Mouse (Mus musculus) forebrain, embryonic 11.5 days (tissue): ENCODE results near the gene Slc5a2. TPM values are rescaled to one million over a fixed set of nuclear protein-coding genes. Genes with fewer than 3 reads are reported as not detected.
A peak's percentile ranks its signal among the peaks of the same experiment; 100 is the strongest.

Source experiments
- ATAC-seq: fragments of 200-750 bp; cut with Nextera tagmentation; replicated peaks from 2 replicates; pipeline ENCODE4 v1.8.0; 2017; ENCODE audit warnings: moderate TSS enrichment; ENCODE audit not compliant: low FRiP score
- DNase-seq: peaks from one replicate; pipeline ENCODE4 v3.0.0-alpha.2; 2017; ENCODE audit warnings: low spot score
- H3K27ac ChIP-seq: fragments of 300-500 bp; sonication (generic); 2 replicates; pipeline ENCODE4 v1.5.1; 2014; ENCODE audit warnings: low read depth, low read length
- H3K27me3 ChIP-seq: fragments of 300-500 bp; sonication (generic); 2 replicates; pipeline ENCODE4 v1.6.1; 2014; ENCODE audit warnings: mild to moderate bottlenecking, low read length, mixed read lengths; ENCODE audit not compliant: control insufficient read depth, insufficient read depth
- H3K36me3 ChIP-seq: fragments of 300-500 bp; sonication (generic); 2 replicates; pipeline ENCODE4 v1.6.1; 2014; ENCODE audit warnings: mild to moderate bottlenecking, low read length, moderate library complexity, mixed read lengths; ENCODE audit not compliant: control insufficient read depth, insufficient read depth
- H3K4me1 ChIP-seq: fragments of 300-500 bp; sonication (generic); replicated peaks from 2 replicates; pipeline ENCODE4 v1.6.1; 2014; ENCODE audit warnings: low read length, mixed read lengths; ENCODE audit not compliant: control insufficient read depth, insufficient read depth
- H3K4me2 ChIP-seq: fragments of 300-500 bp; sonication (generic); 2 replicates; pipeline ENCODE4 v1.6.1; 2014; ENCODE audit warnings: low read depth, mild to moderate bottlenecking, low read length, moderate library complexity, mixed read lengths; ENCODE audit not compliant: severe bottlenecking
- H3K4me3 ChIP-seq: fragments of 300-500 bp; sonication (generic); 2 replicates; pipeline ENCODE4 v1.5.1; 2014; ENCODE audit warnings: low read depth, low read length
- H3K9ac ChIP-seq: fragments of 300-500 bp; sonication (generic); 2 replicates; pipeline ENCODE4 v1.6.1; 2014; ENCODE audit warnings: low read length
- H3K9me3 ChIP-seq: fragments of 300-500 bp; sonication (generic); 2 replicates; pipeline ENCODE4 v1.6.1; 2016; ENCODE audit warnings: low read length, mixed read lengths; ENCODE audit not compliant: control insufficient read depth
- WGBS: fragments of 180-500 bp; shearing (Covaris S2); extraction: QIAGEN DNeasy Blood & Tissue Kit; methylation state at CpG from one replicate; pipeline ENCODE4 v1.1.7; 2014; 5-methylcytosine and 5-hydroxymethylcytosine counted together
- polyA plus RNA-seq: library from polyadenylated mRNA; unstranded; fragments of >200 nt; fragmentation: Nextera tagmentation; extraction: Ambion mirVana; gene quantifications from 2 replicates; pipeline ENCODE4 v1.2.1, GENCODE M21; 2014

The Slc5a2 gene
- polyA plus RNA-seq, result 0.35 TPM in 1 of 2 replicates, not detected in the other

GRCm38 (mm10) chr7:128265411-128265810 is at the start of gene Slc5a2:
Gene Slc5a2, plus strand, starts transcription at chr7:128265657.
- H3K4me3 ChIP-seq, result no peak within 1 kb of the TSS
- ATAC-seq, result no peak
- WGBS, result 82% methylated on average over 6 of the region's 6 CpGs

GRCm38 (mm10) chr7:128219952-128220351 is 45.5 kb upstream of the Slc5a2 start:
- Histone ChIP-seq H3K4me2 (no peak overlapping the region), H3K27ac (no peak overlapping the region), H3K4me3 (no peak overlapping the region), H3K4me1 (no peaks in the 10 kb centered on the region), H3K9me3 (no peaks in the 10 kb centered on the region), H3K9ac (no peak overlapping the region), H3K36me3 (no peaks in the 10 kb centered on the region), H3K27me3 (no peaks in the 10 kb centered on the region)
- ATAC-seq (no peak), DNase-seq (no peak)
- WGBS, result 80% methylated on average over 4 of the region's 4 CpGs

More at GRCm38 (mm10) chr7:128265411-128265810, at the start of gene Slc5a2:
- H3K9me3 ChIP-seq, result no peaks in the 10 kb centered on the region
- H3K27ac ChIP-seq, result no peak within 1 kb of the TSS
- H3K4me2 ChIP-seq, result no peak within 1 kb of the TSS
- DNase-seq, result no peak
- H3K27me3 ChIP-seq, result no peaks in the 10 kb centered on the region
- H3K36me3 ChIP-seq, result no peaks in the 10 kb centered on the region
- H3K4me1 ChIP-seq, result no peaks in the 10 kb centered on the region
- H3K9ac ChIP-seq, result no peak within 1 kb of the TSS

- DNase-seq, result no peak
- no peaks in the 10 kb centered on the region for H3K9me3 ChIP-seq
- H3K4me2 ChIP-seq, result no peak overlapping the region
- no peaks in the 10 kb centered on the region for H3K27me3 ChIP-seq
- H3K9ac ChIP-seq, result no peak overlapping the region
- H3K4me1 ChIP-seq, result no peaks in the 10 kb centered on the region
- no peak overlapping the region for H3K4me3 ChIP-seq
- H3K36me3 ChIP-seq, result no peaks in the 10 kb centered on the region
- 90% methylated on average over 3 of the region's 3 CpGs for WGBS
- ATAC-seq, result no peak
- no peak overlapping the region for H3K27ac ChIP-seq
These were observed 44.5 kb upstream of the Slc5a2 start for GRCm38 (mm10) chr7:128220936-128221335.

DNA sequence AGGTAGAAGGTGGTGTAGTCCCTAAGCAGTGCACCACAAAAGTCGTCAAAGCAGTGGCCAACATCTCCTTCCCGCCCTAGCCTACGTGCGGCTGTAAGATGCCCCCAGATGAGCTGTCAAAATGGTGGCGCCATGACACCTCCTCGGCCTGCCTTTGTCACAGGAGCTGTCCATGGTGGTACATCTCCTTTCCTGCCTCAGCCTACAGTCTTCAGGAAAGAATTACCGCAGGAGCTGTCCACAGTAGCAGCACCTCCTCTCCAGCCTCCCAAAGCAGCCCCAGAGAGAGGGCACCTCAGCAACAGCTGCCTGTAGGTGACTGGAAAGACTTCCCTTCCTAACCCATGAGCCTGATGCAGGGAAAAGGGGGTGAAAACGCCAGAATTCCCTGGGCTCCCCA is 33.7 kb upstream of the Slc5a2 start:
- no peak overlapping the region for H3K9ac ChIP-seq
- 48% methylated on average over 8 of the region's 8 CpGs for WGBS
- no peak overlapping the region for H3K27ac ChIP-seq
- no peaks in the 10 kb centered on the region for H3K27me3 ChIP-seq
- H3K4me1 ChIP-seq, result no peaks in the 10 kb centered on the region; the same call in 1 of the 2 replicates
- no peak overlapping the region for H3K4me2 ChIP-seq
- no peak for ATAC-seq
- no peak for DNase-seq
- H3K4me3 ChIP-seq, result no peak overlapping the region
- H3K9me3 ChIP-seq, result no peaks in the 10 kb centered on the region
- no peaks in the 10 kb centered on the region for H3K36me3 ChIP-seq

- Histone ChIP-seq H3K4me3 (no peak overlapping the region), H3K27ac (no peak overlapping the region), H3K36me3 (no peaks in the 10 kb centered on the region), H3K9me3 (no peaks in the 10 kb centered on the region), H3K4me2 (no peak overlapping the region), H3K9ac (no peak overlapping the region), H3K27me3 (no peaks in the 10 kb centered on the region), H3K4me1 (no peaks in the 10 kb centered on the region; the same call in 1 of the 2 replicates)
- 81% methylated on average over 2 of the region's 2 CpGs for WGBS
- ATAC-seq (no peak), DNase-seq (no peak)
These were observed 30.7 kb upstream of the Slc5a2 start for GRCm38 (mm10) chr7:128234796-128235195.

GRCm38 (mm10) chr7:128235481-128235880 is 30.0 kb upstream of the Slc5a2 start:
- Histone ChIP-seq H3K9ac (no peak overlapping the region), H3K27ac (no peak overlapping the region), H3K9me3 (no peaks in the 10 kb centered on the region), H3K36me3 (no peaks in the 10 kb centered on the region; the same call in 1 of the 2 replicates), H3K4me3 (no peak overlapping the region), H3K4me2 (no peak overlapping the region), H3K27me3 (no peaks in the 10 kb centered on the region), H3K4me1 (no peaks in the 10 kb centered on the region; the same call in 1 of the 2 replicates)
- DNase-seq, result no peak
- no peak for ATAC-seq
- WGBS, result 87% methylated on average over 1 of the region's 1 CpGs

- H3K4me2 ChIP-seq, result no peak overlapping the region
- no peaks in the 10 kb centered on the region for H3K27me3 ChIP-seq
- H3K4me1 ChIP-seq, result no peaks in the 10 kb centered on the region; the same call in 1 of the 2 replicates
- H3K36me3 ChIP-seq, result no peaks in the 10 kb centered on the region; the same call in 1 of the 2 replicates
- DNase-seq (no peak), ATAC-seq (no peak)
- no peak overlapping the region for H3K4me3 ChIP-seq
- 93% methylated on average over 13 of the region's 13 CpGs for whole genome bisulfite sequencing
- no peaks in the 10 kb centered on the region for H3K9me3 ChIP-seq
- H3K27ac ChIP-seq, result no peak overlapping the region
- H3K9ac ChIP-seq, result no peak overlapping the region; the same call in 1 of the 2 replicates
These were observed 29.0 kb upstream of the Slc5a2 start for GRCm38 (mm10) chr7:128236426-128236825.

DNA sequence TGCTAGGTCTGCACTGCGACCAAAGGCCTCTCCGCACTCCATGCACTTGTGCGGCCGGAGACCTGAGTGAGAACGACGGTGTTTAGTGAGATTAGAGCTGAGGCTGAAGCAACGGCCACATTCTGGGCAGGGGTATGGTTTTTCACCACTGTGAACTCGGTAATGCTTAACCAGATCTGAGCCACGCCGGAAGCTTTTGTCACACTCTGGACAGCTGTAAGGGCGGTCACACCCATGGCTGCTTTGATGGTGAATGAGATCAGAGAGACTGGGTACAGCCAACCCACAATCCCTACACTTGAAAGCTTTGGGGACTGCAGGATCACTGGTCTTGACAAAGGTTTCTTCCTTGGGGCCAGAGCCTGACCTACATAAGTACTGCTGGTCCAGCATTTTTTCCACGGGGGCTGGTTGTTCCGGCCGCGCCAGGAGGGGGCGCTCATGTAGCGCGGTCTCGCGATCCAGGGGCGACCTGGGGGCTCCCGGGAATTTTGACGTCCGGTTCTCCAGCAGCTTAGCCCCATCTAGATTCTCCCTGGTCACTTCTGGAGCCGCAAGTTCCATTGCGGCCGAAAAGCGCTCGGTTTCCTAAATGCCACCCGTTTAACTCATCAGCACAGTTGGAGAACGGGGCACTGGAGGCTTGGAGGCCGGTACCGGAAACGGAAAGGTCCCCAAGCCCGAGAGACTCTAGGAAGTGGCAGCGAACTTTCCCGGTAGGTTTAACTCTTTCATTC is 28.4 kb upstream of the Slc5a2 start, which contains the start of gene Armc5:
Armc5 (plus strand) TSS at position 487 of the 737 bp plus-strand sequence.
- Histone ChIP-seq H3K9me3 (no peaks in the 10 kb centered on the region), H3K36me3 (no peaks in the 10 kb centered on the region; the same call in 1 of the 2 replicates), H3K27ac (peak within 1 kb of the TSS; percentile 94), H3K4me3 (peak within 1 kb of the TSS; percentile 69), H3K4me2 (peak within 1 kb of the TSS; percentile 81), H3K27me3 (no peaks in the 10 kb centered on the region), H3K4me1 (no peaks in the 10 kb centered on the region; the same call in 1 of the 2 replicates), H3K9ac (peak within 1 kb of the TSS; percentile 83)
- 27% methylated on average over 37 of the region's 37 CpGs for WGBS
- DNase-seq (peak; percentile 93), ATAC-seq (peak; percentile 24; the same call in 1 of the 2 replicates)
